Mouse (Mus musculus): ENCODE measurements around the gene Il19.

DNA sequence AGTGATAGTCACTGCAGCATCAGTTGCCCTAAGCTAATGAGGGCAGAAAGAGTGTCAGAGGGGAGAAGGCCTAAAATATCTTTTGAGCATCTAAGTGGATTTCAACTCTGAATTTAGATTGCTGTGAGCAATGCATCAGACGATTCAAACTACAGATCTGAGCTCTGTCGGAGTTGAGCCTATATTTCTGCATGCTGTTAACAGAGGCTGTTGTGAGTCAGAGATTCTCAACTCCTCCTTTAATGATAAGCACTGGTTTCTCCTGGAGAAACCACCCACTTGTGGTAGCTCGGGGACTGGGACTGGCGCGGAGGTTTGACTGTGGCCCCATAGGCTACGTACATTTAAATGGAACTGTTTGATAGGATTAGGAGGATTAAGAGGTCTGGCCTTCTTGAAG lies 45.4 kb downstream of the Il19 start:
- no peak for TF ChIP-seq MAX (IDR thresholded peaks at IDR 0.05)
- TF ChIP-seq CTCF (IDR thresholded peaks at IDR 0.05; ENCODE audit: control insufficient read depth, insufficient read depth, insufficient read length): no peak
- no peak for TF ChIP-seq USF1 (IDR thresholded peaks at IDR 0.05; ENCODE audit: low read depth)
- TF ChIP-seq CEBPB (IDR thresholded peaks at IDR 0.05; ENCODE audit: low read depth): no peak
- TF ChIP-seq MYOD1 (IDR thresholded peaks at IDR 0.05; ENCODE audit: control insufficient read depth, insufficient read length, low read depth): no peak

Data from C2C12 (cell line).